Mouse (Mus musculus) forebrain, embryonic 14.5 days (tissue): ENCODE measurements at regions not wholly inside any gene's neighbourhood (a gene's known extent, or its start where the extent isn't known, plus 50 kb on each side); places are given as distances from the start of the nearest gene placed in this dataset.

ENCODE experiments used
- ATAC-seq: fragments of 200-750 bp; cut with Nextera tagmentation; 2 replicates; pipeline ENCODE4 v1.8.0; 2017; ENCODE audit warnings: mild to moderate bottlenecking, moderate library complexity
- DNase-seq: peaks from one replicate; pipeline ENCODE4 v3.0.0-alpha.2; 2015; ENCODE audit warnings: low spot score
- H3K27ac ChIP-seq: fragments of 300-500 bp; sonication (generic); 2 replicates; pipeline ENCODE4 v1.5.1; 2014; ENCODE audit warnings: low read depth, mild to moderate bottlenecking, control low read depth, low read length, moderate library complexity
- H3K27me3 ChIP-seq: fragments of 300-500 bp; sonication (generic); replicated peaks from 2 replicates; pipeline ENCODE4 v1.6.1; 2014; ENCODE audit warnings: low read length, control low read depth, mixed read lengths; ENCODE audit not compliant: control insufficient read depth, insufficient read depth
- H3K36me3 ChIP-seq: fragments of 300-500 bp; sonication (generic); 2 replicates; pipeline ENCODE4 v1.6.1; 2014; ENCODE audit warnings: low read length, control low read depth; ENCODE audit not compliant: control insufficient read depth, insufficient read depth
- H3K4me1 ChIP-seq: fragments of 300-500 bp; sonication (generic); 2 replicates; pipeline ENCODE4 v1.6.1; 2014; ENCODE audit warnings: antibody characterized with exemption, low read length, control low read depth; ENCODE audit not compliant: control insufficient read depth, insufficient read depth
- H3K4me2 ChIP-seq: fragments of 300-500 bp; sonication (generic); 2 replicates; pipeline ENCODE4 v1.6.1; 2014; ENCODE audit warnings: mild to moderate bottlenecking, control low read depth, low read length
- H3K4me3 ChIP-seq: fragments of 300-500 bp; sonication (generic); 2 replicates; pipeline ENCODE4 v1.5.1; 2014; ENCODE audit warnings: low read depth, low read length, control low read depth
- H3K9ac ChIP-seq: fragments of 300-500 bp; sonication (generic); 2 replicates; pipeline ENCODE4 v1.6.1; 2014; ENCODE audit warnings: mild to moderate bottlenecking, low read length, control low read depth, moderate library complexity
- H3K9me3 ChIP-seq: fragments of 300-500 bp; sonication (generic); replicated peaks from 2 replicates; pipeline ENCODE4 v1.6.1; 2016; ENCODE audit warnings: low read length, control low read depth, mixed read lengths; ENCODE audit not compliant: control insufficient read depth
- WGBS: fragments of 180-500 bp; shearing (Covaris S2); extraction: QIAGEN DNeasy Blood & Tissue Kit; methylation state at CpG from one replicate; pipeline ENCODE4 v1.1.7; 2014; 5-methylcytosine and 5-hydroxymethylcytosine counted together

- Histone ChIP-seq H3K36me3 (no peaks in the 10 kb centered on the region), H3K27me3 (no peaks in the 10 kb centered on the region), H3K4me1 (no peaks in the 10 kb centered on the region), H3K27ac (no peak overlapping the region), H3K9me3 (no peaks in the 10 kb centered on the region), H3K9ac (no peak overlapping the region), H3K4me3 (no peak overlapping the region), H3K4me2 (no peak overlapping the region)
- 84% methylated on average over 1 of the region's 1 CpGs for WGBS
- no peak for ATAC-seq
- DNase-seq = no peak
Measured at GRCm38 (mm10) chr3:143619125-143619524, 585.9 kb downstream of the Lmo4 start.

- no peaks in the 10 kb centered on the region for H3K4me1 ChIP-seq
- H3K9ac ChIP-seq = no peak overlapping the region
- H3K4me3 ChIP-seq = no peak overlapping the region
- 50% methylated on average over 5 of the region's 5 CpGs for WGBS
- H3K9me3 ChIP-seq = no peaks in the 10 kb centered on the region
- no peaks in the 10 kb centered on the region for H3K27me3 ChIP-seq
- no peaks in the 10 kb centered on the region for H3K36me3 ChIP-seq
- ATAC-seq (no peak), DNase-seq (peak; percentile 44)
- H3K4me2 ChIP-seq = no peak overlapping the region
- no peak overlapping the region for H3K27ac ChIP-seq
Measured at GRCm38 (mm10) chr3:143614895-143615294, 590.1 kb downstream of the Lmo4 start.

GRCm38 (mm10) chr3:143614004-143614403, 591.0 kb downstream of the Lmo4 start:
- ATAC-seq (no peak), DNase-seq (no peak)
- 94% methylated on average over 3 of the region's 3 CpGs for WGBS
- H3K9me3 ChIP-seq = no peaks in the 10 kb centered on the region
- H3K27ac ChIP-seq = no peak overlapping the region
- H3K4me1 ChIP-seq = no peaks in the 10 kb centered on the region
- H3K27me3 ChIP-seq = no peaks in the 10 kb centered on the region
- H3K4me3 ChIP-seq = no peak overlapping the region
- no peak overlapping the region for H3K4me2 ChIP-seq
- H3K9ac ChIP-seq = no peak overlapping the region
- H3K36me3 ChIP-seq = no peaks in the 10 kb centered on the region

- Histone ChIP-seq H3K4me2 (no peak overlapping the region), H3K4me1 (no peaks in the 10 kb centered on the region), H3K27ac (no peak overlapping the region), H3K9ac (no peak overlapping the region), H3K9me3 (no peaks in the 10 kb centered on the region), H3K4me3 (no peak overlapping the region), H3K27me3 (no peaks in the 10 kb centered on the region), H3K36me3 (no peaks in the 10 kb centered on the region)
- ATAC-seq = no peak
- no peak for DNase-seq
- WGBS = 20% methylated on average over 2 of the region's 2 CpGs
Measured at GRCm38 (mm10) chr3:143609673-143610072, 595.3 kb downstream of the Lmo4 start.

- 56% methylated on average over 2 of the region's 2 CpGs for WGBS
- ATAC-seq = no peak
- DNase-seq = peak; percentile 14
- no peak overlapping the region for H3K4me2 ChIP-seq
- no peaks in the 10 kb centered on the region for H3K27me3 ChIP-seq
- H3K9me3 ChIP-seq = no peaks in the 10 kb centered on the region
- H3K27ac ChIP-seq = no peak overlapping the region
- no peak overlapping the region for H3K9ac ChIP-seq
- peaks cover 5% of the 10 kb centered on the region; the same call in 1 of the 2 replicates for H3K4me1 ChIP-seq
- no peaks in the 10 kb centered on the region for H3K36me3 ChIP-seq
- no peak overlapping the region for H3K4me3 ChIP-seq
Measured at GRCm38 (mm10) chr3:143599120-143599519, 605.9 kb downstream of the Lmo4 start.

DNA sequence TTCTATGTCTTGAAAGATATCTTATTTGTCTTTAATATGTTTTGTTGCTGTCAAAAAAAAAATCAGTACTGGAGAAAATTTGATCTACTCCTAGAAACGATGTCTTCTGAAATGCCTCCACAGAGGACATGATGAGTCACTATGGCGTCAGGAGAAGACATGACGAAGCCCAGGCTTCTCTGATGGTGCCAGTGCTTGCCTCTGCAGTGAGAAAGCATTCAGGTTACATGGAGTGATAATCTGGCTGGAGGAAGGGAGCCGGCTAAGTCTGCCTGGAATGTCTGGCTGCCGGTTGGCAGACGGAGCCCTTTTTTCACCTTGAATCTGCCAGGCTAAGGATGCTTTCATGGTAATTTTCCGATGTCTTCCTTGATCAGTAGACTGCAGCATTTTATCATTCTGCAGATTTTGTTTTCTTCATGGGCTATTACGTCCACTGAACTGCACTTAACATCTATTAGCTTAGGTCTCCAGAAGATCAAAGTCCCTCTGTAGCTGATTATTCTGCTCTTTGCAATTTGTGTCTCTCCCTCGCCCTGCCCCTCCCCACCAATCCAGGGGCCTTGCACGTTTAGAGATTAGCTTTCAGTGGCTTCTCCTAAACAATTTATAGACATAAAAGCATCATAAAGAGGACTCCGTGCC, 607.9 kb downstream of the Lmo4 start:
- Histone ChIP-seq H3K9ac (no peak overlapping the region), H3K4me1 (peaks cover 5% of the 10 kb centered on the region; the same call in 1 of the 2 replicates), H3K9me3 (no peaks in the 10 kb centered on the region), H3K27me3 (no peaks in the 10 kb centered on the region), H3K36me3 (no peaks in the 10 kb centered on the region), H3K27ac (no peak overlapping the region), H3K4me3 (no peak overlapping the region), H3K4me2 (no peak overlapping the region)
- ATAC-seq = peak; percentile 32; the same call in 1 of the 2 replicates
- 11% methylated on average over 11 of the region's 11 CpGs for WGBS
- peak; percentile 35 for DNase-seq

- ATAC-seq (no peak), DNase-seq (no peak)
- H3K4me2 ChIP-seq = no peak overlapping the region
- WGBS = 77% methylated on average over 5 of the region's 5 CpGs
- no peak overlapping the region for H3K4me3 ChIP-seq
- no peaks in the 10 kb centered on the region for H3K36me3 ChIP-seq
- H3K27me3 ChIP-seq = no peaks in the 10 kb centered on the region
- H3K4me1 ChIP-seq = peaks cover 5% of the 10 kb centered on the region; the same call in 1 of the 2 replicates
- H3K9ac ChIP-seq = no peak overlapping the region
- no peaks in the 10 kb centered on the region for H3K9me3 ChIP-seq
- no peak overlapping the region for H3K27ac ChIP-seq
Measured at GRCm38 (mm10) chr3:143596011-143596683, 608.9 kb downstream of the Lmo4 start.

DNA sequence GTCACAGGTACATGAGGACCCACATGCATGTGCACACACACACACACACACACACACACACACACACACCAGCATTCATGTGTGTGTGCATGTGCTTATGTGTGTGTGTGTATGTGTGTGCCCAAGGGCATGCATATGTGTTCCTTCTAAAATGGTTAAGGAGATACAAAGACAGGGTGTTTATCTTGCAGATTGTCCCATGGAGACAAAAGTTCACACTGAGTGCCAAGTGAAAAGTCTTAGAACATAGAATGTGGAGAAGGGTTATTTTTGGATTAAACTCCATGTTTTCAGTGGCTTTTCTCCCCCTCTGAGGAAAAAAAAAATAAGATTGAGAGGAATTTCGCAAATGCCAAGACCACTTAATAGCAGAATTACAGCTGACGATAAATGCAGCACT, 609.9 kb downstream of the Lmo4 start:
- H3K4me3 ChIP-seq = no peak overlapping the region
- WGBS = 89% methylated on average over 2 of the region's 2 CpGs
- peaks cover 5% of the 10 kb centered on the region; the same call in 1 of the 2 replicates for H3K4me1 ChIP-seq
- H3K4me2 ChIP-seq = no peak overlapping the region
- no peak overlapping the region for H3K9ac ChIP-seq
- H3K27me3 ChIP-seq = no peaks in the 10 kb centered on the region
- DNase-seq (no peak), ATAC-seq (no peak)
- H3K27ac ChIP-seq = no peak overlapping the region
- H3K36me3 ChIP-seq = no peaks in the 10 kb centered on the region
- H3K9me3 ChIP-seq = no peaks in the 10 kb centered on the region

DNA sequence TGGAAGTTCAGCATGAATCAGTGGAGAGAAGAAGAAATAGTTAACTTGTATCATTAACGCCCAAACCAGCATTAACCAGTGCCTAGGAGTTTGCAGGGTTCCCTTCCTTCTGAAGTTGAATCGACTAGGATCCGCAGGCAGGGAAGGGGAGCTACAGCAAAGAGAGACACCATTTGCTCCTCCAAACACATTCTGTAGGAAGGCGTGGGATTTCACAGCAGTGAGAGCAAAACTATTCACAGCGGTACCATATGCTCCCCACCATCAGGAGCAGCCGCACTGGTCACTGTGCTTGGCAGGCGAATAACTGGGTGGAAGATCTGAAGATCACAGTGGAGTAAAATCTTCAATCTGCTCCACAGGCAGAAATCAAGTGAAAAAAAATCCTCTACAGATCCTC, 610.3 kb downstream of the Lmo4 start:
- ATAC-seq (peak; percentile 26; the same call in 1 of the 2 replicates), DNase-seq (no peak)
- WGBS = 83% methylated on average over 7 of the region's 7 CpGs
- Histone ChIP-seq H3K4me2 (no peak overlapping the region), H3K4me1 (peaks cover 5% of the 10 kb centered on the region; the same call in 1 of the 2 replicates), H3K27me3 (no peaks in the 10 kb centered on the region), H3K36me3 (no peaks in the 10 kb centered on the region), H3K9me3 (no peaks in the 10 kb centered on the region), H3K27ac (no peak overlapping the region), H3K9ac (no peak overlapping the region), H3K4me3 (no peak overlapping the region)
